Mouse (Mus musculus): ENCODE measurements at regions not wholly inside any gene's neighbourhood (a gene's known extent, or its start where the extent isn't known, plus 50 kb on each side); places are given as distances from the start of the nearest gene placed in this dataset.

DNA sequence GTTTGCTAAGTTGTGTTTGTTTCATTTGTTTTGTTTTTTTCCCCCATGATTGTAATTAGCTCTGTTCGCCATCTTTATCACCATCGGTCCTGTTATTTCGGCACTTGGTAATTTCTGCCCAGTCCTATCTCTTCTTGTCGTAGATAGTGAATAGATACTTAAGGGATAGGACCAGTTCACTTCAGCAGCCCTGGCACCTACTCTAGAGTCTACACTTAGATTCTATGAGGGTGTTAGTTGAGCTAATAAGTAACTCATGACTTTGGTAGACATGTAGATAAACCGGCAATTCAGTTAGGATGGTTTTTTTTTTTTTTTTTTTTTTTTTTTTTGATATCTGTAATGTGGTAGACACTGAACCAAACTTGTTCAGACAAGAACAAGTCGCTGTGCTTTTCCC is 72.5 kb upstream of the Bmper start:
- ATAC-seq: no peak
- Histone ChIP-seq H3K27ac (no peak overlapping the region), H3K4me1 (replicated peaks) (no peaks in the 10 kb centered on the region), H3K4me2 (replicated peaks) (no peak overlapping the region), H3K9ac (replicated peaks) (no peak overlapping the region), H3K36me3 (no peaks in the 10 kb centered on the region), H3K9me3 (no peaks in the 10 kb centered on the region), H3K27me3 (no peaks in the 10 kb centered on the region), H3K4me3 (replicated peaks) (no peak overlapping the region)
- 93% methylated on average over 6 of the region's 6 CpGs for WGBS

DNA sequence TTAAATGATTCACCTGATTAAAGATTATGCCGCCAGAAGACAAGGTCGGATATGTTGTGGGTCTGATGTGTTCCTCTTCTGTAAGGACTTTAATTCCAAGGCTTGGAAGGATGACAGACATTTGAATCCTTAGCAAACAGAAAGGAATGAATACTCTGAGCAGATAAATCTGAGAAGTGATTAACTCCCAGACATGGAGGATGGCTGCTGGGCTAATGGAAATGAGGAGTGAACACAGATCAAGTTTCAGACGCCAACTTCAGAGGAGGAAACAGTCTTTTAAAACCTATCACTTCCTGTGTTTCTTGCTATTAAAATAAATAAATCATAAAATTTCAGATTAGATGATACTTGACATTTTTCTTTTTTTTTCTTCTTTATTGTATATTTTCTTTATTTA is 72.0 kb upstream of the Bmper start:
- ATAC-seq: no peak
- Histone ChIP-seq H3K4me3 (replicated peaks) (no peak overlapping the region), H3K4me1 (replicated peaks) (no peaks in the 10 kb centered on the region), H3K36me3 (no peaks in the 10 kb centered on the region), H3K9ac (replicated peaks) (no peak overlapping the region), H3K27ac (no peak overlapping the region), H3K27me3 (no peaks in the 10 kb centered on the region), H3K9me3 (no peaks in the 10 kb centered on the region), H3K4me2 (replicated peaks) (no peak overlapping the region)
- WGBS: 80% methylated on average over 3 of the region's 3 CpGs

DNA sequence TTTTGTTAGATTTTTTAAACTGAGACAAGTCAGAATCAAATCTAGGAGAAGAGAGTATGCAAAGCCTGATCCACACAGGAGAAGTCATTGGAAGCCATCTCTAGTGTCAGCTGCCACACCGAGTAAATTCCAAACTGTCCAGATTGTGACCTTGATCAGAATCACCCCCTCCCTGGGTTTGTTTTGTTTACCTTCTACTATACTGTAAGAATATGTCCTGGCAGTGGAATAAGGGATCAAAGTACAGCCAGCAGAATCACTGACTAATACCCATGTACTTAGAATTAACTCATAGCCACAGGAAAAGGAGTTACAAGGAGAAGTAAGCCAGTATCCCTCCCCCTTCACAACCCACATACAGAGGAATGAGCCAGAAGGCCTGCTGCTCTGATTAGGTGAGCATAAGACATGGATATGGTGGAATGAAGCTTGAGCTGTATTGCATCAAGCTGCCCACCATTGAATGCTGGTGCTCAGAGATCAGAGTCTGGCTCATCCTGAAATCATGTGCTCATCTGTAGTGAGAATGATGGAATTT is 70.9 kb upstream of the Bmper start:
- H3K4me1 ChIP-seq (replicated peaks): no peaks in the 10 kb centered on the region
- no peak overlapping the region for H3K4me2 ChIP-seq (replicated peaks)
- no peaks in the 10 kb centered on the region for H3K9me3 ChIP-seq
- H3K27ac ChIP-seq: no peak overlapping the region
- ATAC-seq: no peak
- WGBS: 90% methylated on average over 1 of the region's 1 CpGs
- H3K36me3 ChIP-seq: no peaks in the 10 kb centered on the region
- no peak overlapping the region for H3K9ac ChIP-seq (replicated peaks)
- no peak overlapping the region for H3K4me3 ChIP-seq (replicated peaks)
- H3K27me3 ChIP-seq: no peaks in the 10 kb centered on the region

DNA sequence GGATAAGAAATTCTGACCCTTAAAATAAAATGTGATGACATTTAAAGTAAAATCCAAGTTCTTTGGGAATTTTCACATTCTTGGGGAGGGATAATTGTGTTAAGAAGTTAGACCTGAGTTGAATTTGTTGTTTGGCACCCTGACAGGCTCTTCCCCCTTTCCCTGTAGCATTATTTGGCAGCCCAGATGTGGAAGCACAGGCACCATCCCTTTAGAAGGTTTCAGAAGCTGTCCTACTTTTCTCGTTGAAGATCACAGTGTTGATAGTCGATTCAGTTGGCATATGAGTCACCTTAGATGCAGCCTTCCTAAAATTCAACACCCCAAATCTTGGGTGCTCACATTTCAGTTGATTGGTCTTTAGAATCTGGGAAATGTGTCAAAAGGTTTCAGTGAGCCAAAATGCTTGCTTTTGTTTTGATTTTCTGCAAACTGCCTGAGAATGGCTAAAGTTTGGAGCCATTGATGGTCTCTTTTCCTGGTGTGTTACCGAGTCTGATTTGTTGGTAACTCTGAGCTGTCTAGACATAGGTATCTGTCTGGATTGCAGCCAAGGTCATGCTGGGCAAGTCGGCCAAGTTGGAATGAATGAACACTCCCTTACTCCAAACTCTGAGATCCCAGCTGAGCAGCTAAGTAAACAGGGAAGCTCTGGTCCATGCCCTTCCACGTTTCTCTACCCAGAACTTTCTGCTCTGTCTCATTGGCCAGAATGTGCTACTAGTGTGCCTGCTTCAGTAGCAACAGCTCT is 65.9 kb upstream of the Bmper start:
- Histone ChIP-seq H3K9me3 (no peaks in the 10 kb centered on the region), H3K27ac (no peak overlapping the region), H3K9ac (replicated peaks) (no peak overlapping the region), H3K4me1 (replicated peaks) (no peaks in the 10 kb centered on the region), H3K27me3 (no peaks in the 10 kb centered on the region), H3K4me2 (replicated peaks) (no peak overlapping the region), H3K36me3 (no peaks in the 10 kb centered on the region), H3K4me3 (replicated peaks) (no peak overlapping the region)
- ATAC-seq: no peak
- WGBS: 71% methylated on average over 5 of the region's 5 CpGs

DNA sequence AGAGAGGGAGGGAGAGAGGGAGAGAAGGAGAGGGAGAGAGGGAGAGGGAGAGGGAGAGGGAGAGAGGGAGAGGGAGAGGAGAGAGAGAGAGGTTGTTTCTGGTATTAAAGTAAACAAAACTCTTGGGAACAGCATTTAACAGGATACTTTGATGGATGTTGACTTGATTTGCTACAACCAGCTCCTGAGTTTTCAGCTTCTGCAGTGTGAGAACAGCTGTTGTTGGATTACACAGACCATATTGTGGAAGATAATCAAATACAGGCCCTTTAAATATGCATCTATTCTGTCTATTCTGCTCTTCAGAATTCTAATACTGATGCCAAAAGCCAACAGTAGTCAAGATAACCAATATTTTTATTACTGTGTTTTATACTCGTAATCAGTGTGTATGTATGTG is 64.4 kb upstream of the Bmper start:
- no peaks in the 10 kb centered on the region for H3K9me3 ChIP-seq
- no peak overlapping the region for H3K4me2 ChIP-seq (replicated peaks)
- ATAC-seq: no peak
- H3K4me3 ChIP-seq (replicated peaks): no peak overlapping the region
- H3K4me1 ChIP-seq (replicated peaks): no peaks in the 10 kb centered on the region
- H3K27ac ChIP-seq: no peak overlapping the region
- WGBS: 74% methylated on average over 1 of the region's 1 CpGs
- no peaks in the 10 kb centered on the region for H3K27me3 ChIP-seq
- no peak overlapping the region for H3K9ac ChIP-seq (replicated peaks)
- no peaks in the 10 kb centered on the region for H3K36me3 ChIP-seq

- Histone ChIP-seq H3K9me3 (no peaks in the 10 kb centered on the region), H3K27ac (no peak overlapping the region), H3K27me3 (no peaks in the 10 kb centered on the region), H3K4me1 (replicated peaks) (no peaks in the 10 kb centered on the region), H3K4me3 (replicated peaks) (no peak overlapping the region), H3K36me3 (no peaks in the 10 kb centered on the region), H3K4me2 (replicated peaks) (no peak overlapping the region), H3K9ac (replicated peaks) (no peak overlapping the region)
- no peak for ATAC-seq
- 85% methylated on average over 7 of the region's 7 CpGs for WGBS
Observed at GRCm38 (mm10) chr9:23161346-23161745, 61.5 kb upstream of the Bmper start.

DNA sequence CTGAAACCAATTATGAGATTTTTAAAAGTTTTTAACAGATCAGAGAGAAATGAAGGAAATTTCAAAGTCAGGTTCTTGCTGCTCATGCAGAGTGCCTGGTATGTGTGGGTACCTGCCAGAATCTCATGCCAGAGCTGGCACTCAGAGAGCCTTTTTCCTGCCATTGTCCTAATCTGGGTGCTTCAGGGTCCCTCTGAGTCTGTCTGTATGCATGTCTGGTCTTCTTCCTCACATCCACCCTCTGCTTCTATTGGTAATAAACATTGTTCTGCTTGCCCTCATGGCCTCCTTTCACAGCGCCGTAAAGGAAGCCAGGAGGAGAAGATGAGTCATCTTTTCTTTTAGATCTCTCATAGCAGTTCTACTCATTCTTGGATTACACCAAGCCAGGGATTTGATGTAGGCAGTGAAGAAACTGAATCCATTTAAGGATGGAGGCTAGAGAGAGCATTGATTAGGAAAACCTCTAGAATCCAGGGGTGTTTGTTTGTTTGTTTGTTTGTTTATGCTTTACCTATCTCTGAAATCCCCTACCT is 55.8 kb upstream of the Bmper start:
- H3K4me3 ChIP-seq (replicated peaks): no peak overlapping the region
- H3K9me3 ChIP-seq: no peaks in the 10 kb centered on the region
- H3K27ac ChIP-seq: no peak overlapping the region
- no peak for ATAC-seq
- no peaks in the 10 kb centered on the region for H3K36me3 ChIP-seq
- H3K4me1 ChIP-seq (replicated peaks): no peaks in the 10 kb centered on the region
- H3K4me2 ChIP-seq (replicated peaks): no peak overlapping the region
- no peak overlapping the region for H3K9ac ChIP-seq (replicated peaks)
- 85% methylated on average over 2 of the region's 2 CpGs for WGBS
- no peaks in the 10 kb centered on the region for H3K27me3 ChIP-seq

DNA sequence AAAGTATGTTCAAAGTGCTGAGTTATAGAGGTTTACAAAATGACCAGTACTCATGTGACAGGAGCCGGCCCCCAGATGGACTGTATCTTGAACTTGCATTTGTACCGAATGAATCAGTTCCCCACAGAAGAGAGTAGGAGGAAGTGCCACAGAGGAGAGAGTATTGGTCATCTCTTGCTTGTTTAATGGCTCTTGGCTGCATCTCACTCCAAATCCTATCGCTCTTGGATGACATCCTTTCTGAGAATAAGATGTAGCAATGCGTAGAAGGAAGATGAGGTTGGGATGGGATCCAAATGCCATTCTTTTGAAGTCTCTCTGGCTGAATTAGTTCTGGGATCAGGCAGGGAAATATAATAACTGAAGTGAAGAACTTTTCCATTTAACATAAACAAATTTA is 55.2 kb upstream of the Bmper start:
- no peak overlapping the region for H3K4me2 ChIP-seq (replicated peaks)
- no peak overlapping the region for H3K27ac ChIP-seq
- no peak overlapping the region for H3K9ac ChIP-seq (replicated peaks)
- no peaks in the 10 kb centered on the region for H3K36me3 ChIP-seq
- no peak for ATAC-seq
- no peaks in the 10 kb centered on the region for H3K9me3 ChIP-seq
- H3K27me3 ChIP-seq: no peaks in the 10 kb centered on the region
- H3K4me3 ChIP-seq (replicated peaks): no peak overlapping the region
- no peaks in the 10 kb centered on the region for H3K4me1 ChIP-seq (replicated peaks)
- 95% methylated on average over 4 of the region's 4 CpGs for WGBS

- ATAC-seq: no peak
- 80% methylated on average over 4 of the region's 4 CpGs for WGBS
- H3K9ac ChIP-seq (replicated peaks): no peak overlapping the region
- H3K27ac ChIP-seq: no peak overlapping the region
- H3K4me2 ChIP-seq (replicated peaks): no peak overlapping the region
- no peaks in the 10 kb centered on the region for H3K4me1 ChIP-seq (replicated peaks)
- H3K27me3 ChIP-seq: no peaks in the 10 kb centered on the region
- H3K9me3 ChIP-seq: no peaks in the 10 kb centered on the region
- no peaks in the 10 kb centered on the region for H3K36me3 ChIP-seq
- H3K4me3 ChIP-seq (replicated peaks): no peak overlapping the region
Observed at GRCm38 (mm10) chr9:23168149-23168548, 54.7 kb upstream of the Bmper start.

GRCm38 (mm10) chr9:23171361-23171760 is 51.5 kb upstream of the Bmper start:
- Histone ChIP-seq H3K27ac (no peak overlapping the region), H3K9me3 (no peaks in the 10 kb centered on the region), H3K4me3 (replicated peaks) (no peak overlapping the region), H3K4me2 (replicated peaks) (no peak overlapping the region), H3K4me1 (replicated peaks) (no peaks in the 10 kb centered on the region), H3K9ac (replicated peaks) (no peak overlapping the region), H3K36me3 (no peaks in the 10 kb centered on the region), H3K27me3 (no peaks in the 10 kb centered on the region)
- 96% methylated on average over 1 of the region's 1 CpGs for WGBS
- no peak for ATAC-seq

Measured in midbrain, embryonic 13.5 days (tissue).